Mouse (Mus musculus) embryonic facial prominence, embryonic 14.5 days (tissue): ENCODE measurements around the gene Map3k4. TPM values are rescaled to one million over a fixed set of nuclear protein-coding genes. Genes with fewer than 3 reads are reported as not detected.
"Not testable (repeated sequence)": the region's sequence is repeated elsewhere in the genome, so short reads cannot be mapped to it uniquely, and the experiment has no call there.

ENCODE experiments used
- ATAC-seq: fragments of 200-750 bp; cut with Nextera tagmentation; 2 replicates; pipeline ENCODE4 v1.8.0; 2017; ENCODE audit warnings: low read depth, moderate number of reproducible peaks, moderate TSS enrichment
- DNase-seq: peaks from one replicate; pipeline ENCODE4 v3.0.0-alpha.2; 2015; ENCODE audit warnings: low spot score
- H3K27ac ChIP-seq: fragments of 300-500 bp; sonication (generic); replicated peaks from 2 replicates; pipeline ENCODE4 v1.5.1; 2014; ENCODE audit warnings: low read depth, mild to moderate bottlenecking, low read length, moderate library complexity
- H3K27me3 ChIP-seq: fragments of 300-500 bp; sonication (generic); replicated peaks from 2 replicates; pipeline ENCODE4 v1.6.1; 2014; ENCODE audit warnings: low read length; ENCODE audit not compliant: control insufficient read depth, insufficient read depth
- H3K36me3 ChIP-seq: fragments of 300-500 bp; sonication (generic); 2 replicates; pipeline ENCODE4 v1.6.1; 2014; ENCODE audit warnings: low read length, mixed read lengths; ENCODE audit not compliant: control insufficient read depth, insufficient read depth
- H3K4me1 ChIP-seq: fragments of 300-500 bp; sonication (generic); 2 replicates; pipeline ENCODE4 v1.6.1; 2014; ENCODE audit warnings: antibody characterized with exemption, low read length; ENCODE audit not compliant: control insufficient read depth, insufficient read depth
- H3K4me2 ChIP-seq: fragments of 300-500 bp; sonication (generic); 2 replicates; pipeline ENCODE4 v1.6.1; 2014; ENCODE audit warnings: low read depth, mild to moderate bottlenecking, low read length, moderate library complexity, mixed read lengths
- H3K4me3 ChIP-seq: fragments of 300-500 bp; sonication (generic); 2 replicates; pipeline ENCODE4 v1.5.1; 2014; ENCODE audit warnings: low read depth, mild to moderate bottlenecking, low read length
- H3K9ac ChIP-seq: fragments of 300-500 bp; sonication (generic); 2 replicates; pipeline ENCODE4 v1.6.1; 2014; ENCODE audit warnings: low read depth, mild to moderate bottlenecking, low read length, moderate library complexity, mixed read lengths
- H3K9me3 ChIP-seq: fragments of 300-500 bp; sonication (generic); 2 replicates; pipeline ENCODE4 v1.6.1; 2016; ENCODE audit warnings: low read length; ENCODE audit not compliant: control insufficient read depth
- WGBS: fragments of 180-500 bp; shearing (Covaris S2); extraction: QIAGEN DNeasy Blood & Tissue Kit; methylation state at CpG from one replicate; pipeline ENCODE4 v1.1.7; 2014; 5-methylcytosine and 5-hydroxymethylcytosine counted together
- polyA plus RNA-seq: library from polyadenylated mRNA; unstranded; fragments of >200 nt; fragmentation: Nextera tagmentation; extraction: Ambion mirVana; gene quantifications from 2 replicates; pipeline ENCODE4 v1.2.1, GENCODE M21; 2014

Gene Map3k4
- polyA plus RNA-seq, 1 experiment from 2014 or later = 34.2 TPM

DNA sequence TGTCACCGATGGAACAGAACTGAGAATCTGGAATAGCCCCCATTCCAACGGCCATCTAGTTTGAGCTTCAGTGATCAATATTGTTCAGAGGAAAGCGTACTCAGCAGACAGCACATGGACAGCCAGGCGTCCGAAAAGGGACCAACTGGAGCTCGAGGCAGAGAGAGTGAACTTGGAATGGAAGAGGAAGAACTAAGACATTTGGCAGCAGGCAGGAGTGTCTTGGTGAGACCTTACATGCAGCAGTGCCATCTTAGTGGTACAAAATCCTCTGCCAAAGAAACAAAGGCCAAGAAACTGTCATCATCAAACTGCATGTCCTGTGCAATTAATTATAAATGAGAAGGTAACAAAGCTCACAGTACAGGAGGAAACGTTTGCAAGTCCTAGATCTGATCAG is 19.2 kb downstream of the Map3k4 start:
- Histone ChIP-seq H3K4me2 (no peak overlapping the region), H3K36me3 (no peaks in the 10 kb centered on the region), H3K9me3 (no peaks in the 10 kb centered on the region), H3K27ac (no peak overlapping the region), H3K4me3 (no peak overlapping the region), H3K9ac (no peak overlapping the region), H3K27me3 (no peaks in the 10 kb centered on the region), H3K4me1 (peaks cover 9% of the 10 kb centered on the region; the same call in 1 of the 2 replicates)
- ATAC-seq (no peak), DNase-seq (no peak)
- 87% methylated on average over 7 of the region's 7 CpGs for WGBS

DNA sequence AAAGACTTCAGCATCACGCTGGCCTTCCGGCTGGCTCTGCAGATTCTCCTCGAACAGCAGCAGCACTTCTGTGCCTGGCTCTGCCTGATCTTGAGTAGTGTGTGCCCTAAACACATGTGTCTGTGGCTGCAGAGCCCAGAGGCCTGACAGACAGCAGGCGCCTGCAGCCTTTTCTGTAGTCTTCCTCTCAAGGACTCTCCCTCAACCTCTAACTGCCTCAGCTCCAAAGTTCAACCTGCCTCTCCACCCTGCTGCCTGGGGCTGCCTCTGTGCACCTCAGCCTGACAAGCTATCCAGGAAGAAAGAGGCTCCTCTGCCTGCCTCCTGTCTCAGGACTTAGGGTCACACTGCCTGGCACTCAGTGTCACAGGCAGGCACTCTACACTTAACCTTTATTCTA is 20.6 kb downstream of the Map3k4 start:
- ATAC-seq = no peak
- H3K27ac ChIP-seq = no peak overlapping the region

DNA sequence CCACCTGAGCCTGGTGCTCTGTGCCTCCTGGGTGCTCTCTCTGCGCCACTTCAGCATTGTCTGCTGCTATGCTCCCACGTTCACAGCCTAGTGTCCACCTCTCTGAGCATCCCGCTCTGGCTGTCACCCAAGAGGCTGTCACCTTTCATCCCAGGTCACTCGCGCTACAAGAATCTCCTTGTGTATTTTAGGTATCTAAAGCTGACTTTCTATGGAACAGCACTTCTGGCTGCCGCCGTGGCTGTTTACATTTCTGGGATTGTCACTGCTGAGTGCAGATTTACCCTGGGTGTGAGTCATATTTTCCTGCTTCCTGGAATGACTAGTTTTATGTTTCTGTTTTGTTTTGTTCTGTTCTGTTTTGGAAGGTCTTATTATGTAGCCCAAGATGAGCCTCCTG is 21.3 kb downstream of the Map3k4 start:
- Histone ChIP-seq H3K9ac (no peak overlapping the region), H3K36me3 (no peaks in the 10 kb centered on the region), H3K27me3 (no peaks in the 10 kb centered on the region), H3K4me3 (no peak overlapping the region), H3K4me2 (no peak overlapping the region), H3K4me1 (peaks cover 17% of the 10 kb centered on the region), H3K27ac (no peak overlapping the region), H3K9me3 (no peaks in the 10 kb centered on the region)
- DNase-seq (no peak), ATAC-seq (no peak)
- 76% methylated on average over 7 of the region's 7 CpGs for WGBS

More for the DNA sequence above, 20.6 kb downstream of the Map3k4 start:
- H3K9me3 ChIP-seq = no peaks in the 10 kb centered on the region
- H3K27me3 ChIP-seq = no peaks in the 10 kb centered on the region
- peaks cover 15% of the 10 kb centered on the region for H3K4me1 ChIP-seq
- DNase-seq = no peak
- 86% methylated on average over 4 of the region's 4 CpGs for WGBS
- no peaks in the 10 kb centered on the region for H3K36me3 ChIP-seq
- no peak overlapping the region for H3K4me2 ChIP-seq
- H3K4me3 ChIP-seq = no peak overlapping the region
- H3K9ac ChIP-seq = no peak overlapping the region

DNA sequence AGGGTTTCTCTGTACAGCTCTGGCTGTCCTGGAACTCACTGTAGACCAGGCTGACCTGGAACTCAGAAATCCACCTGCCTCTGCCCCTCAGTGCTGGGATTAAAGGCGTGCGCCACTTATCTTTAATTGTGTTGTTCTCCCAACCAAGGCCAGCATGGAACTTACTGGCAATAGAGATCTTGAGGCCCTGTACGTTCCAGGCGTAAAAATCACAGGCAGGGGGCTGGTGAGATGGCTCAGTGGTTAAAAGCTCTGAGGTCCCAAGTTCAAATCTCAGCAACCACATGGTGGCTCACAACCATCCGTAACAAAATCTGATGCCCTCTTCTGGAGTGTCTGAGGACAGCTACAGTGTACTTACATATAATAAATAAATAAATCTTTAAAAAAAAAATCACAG is 22.7 kb downstream of the Map3k4 start:
- ATAC-seq, H3K27ac ChIP-seq, H3K4me2 ChIP-seq, DNase-seq, H3K27me3 ChIP-seq, H3K9me3 ChIP-seq, H3K9ac ChIP-seq, H3K4me3 ChIP-seq, H3K36me3 ChIP-seq: not testable (repeated sequence)
- H3K4me1 ChIP-seq = peaks cover 20% of the 10 kb centered on the region
- WGBS = 96% methylated on average over 5 of the region's 5 CpGs

GRCm38 (mm10) chr17:12294424-12294823 is 24.2 kb downstream of the Map3k4 start:
- no peak for DNase-seq
- Histone ChIP-seq H3K4me3 (no peak overlapping the region), H3K9me3 (no peaks in the 10 kb centered on the region), H3K36me3 (no peaks in the 10 kb centered on the region), H3K27me3 (no peaks in the 10 kb centered on the region), H3K9ac (no peak overlapping the region), H3K4me1 (peaks cover 20% of the 10 kb centered on the region), H3K4me2 (no peak overlapping the region), H3K27ac (no peak overlapping the region)
- WGBS = 70% methylated on average over 7 of the region's 7 CpGs
- ATAC-seq = no peak

- Histone ChIP-seq H3K9me3 (no peaks in the 10 kb centered on the region), H3K4me2 (no peak overlapping the region), H3K36me3 (peaks cover 4% of the 10 kb centered on the region; the same call in 1 of the 2 replicates), H3K27ac (no peak overlapping the region), H3K4me1 (peaks cover 20% of the 10 kb centered on the region), H3K9ac (no peak overlapping the region), H3K27me3 (no peaks in the 10 kb centered on the region), H3K4me3 (no peak overlapping the region)
- no peak for DNase-seq
- WGBS = 57% methylated on average over 6 of the region's 6 CpGs
- no peak for ATAC-seq
Measured at GRCm38 (mm10) chr17:12293571-12293970, 25.0 kb downstream of the Map3k4 start.

DNA sequence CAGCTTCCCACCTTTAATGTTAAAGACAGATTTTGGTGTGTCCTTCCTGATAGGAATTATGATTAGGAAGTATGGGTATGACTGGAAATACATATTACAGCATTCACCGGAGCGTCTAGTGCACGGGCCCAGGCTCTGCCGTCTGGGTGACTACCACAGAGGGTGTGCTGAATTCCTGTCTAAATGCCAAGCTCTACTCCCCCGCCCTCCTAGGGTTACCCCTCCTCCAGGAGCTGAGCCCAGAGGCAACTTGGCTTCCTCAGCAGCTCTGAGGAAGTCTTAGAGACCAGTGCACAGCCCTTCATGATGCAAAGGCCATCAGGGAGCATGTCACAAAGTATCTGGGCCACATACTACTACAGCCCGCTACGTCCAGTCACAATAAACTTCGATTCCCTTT is 25.7 kb downstream of the Map3k4 start:
- H3K9ac ChIP-seq = no peak overlapping the region
- H3K4me2 ChIP-seq = no peak overlapping the region
- peaks cover 9% of the 10 kb centered on the region; the same call in 1 of the 2 replicates for H3K36me3 ChIP-seq
- 0 out of 2 replicates have a peak, but pooled peaks cover 3% of the 10 kb centered on the region for H3K9me3 ChIP-seq
- DNase-seq = no peak
- H3K27me3 ChIP-seq = no peaks in the 10 kb centered on the region
- 69% methylated on average over 8 of the region's 8 CpGs for WGBS
- peaks cover 20% of the 10 kb centered on the region for H3K4me1 ChIP-seq
- no peak overlapping the region for H3K27ac ChIP-seq
- ATAC-seq = no peak
- H3K4me3 ChIP-seq = no peak overlapping the region

- Histone ChIP-seq H3K4me3 (no peak overlapping the region), H3K36me3 (peaks cover 9% of the 10 kb centered on the region; the same call in 1 of the 2 replicates), H3K27me3 (no peaks in the 10 kb centered on the region), H3K9me3 (0 out of 2 replicates have a peak, but pooled peaks cover 3% of the 10 kb centered on the region), H3K4me2 (no peak overlapping the region), H3K4me1 (peaks cover 20% of the 10 kb centered on the region), H3K9ac (no peak overlapping the region), H3K27ac (no peak overlapping the region)
- ATAC-seq = no peak
- DNase-seq = no peak
- WGBS = 81% methylated on average over 1 of the region's 1 CpGs
Measured at GRCm38 (mm10) chr17:12292356-12292755, 26.2 kb downstream of the Map3k4 start.

GRCm38 (mm10) chr17:12291151-12291550 is 27.4 kb downstream of the Map3k4 start:
- Histone ChIP-seq H3K27me3 (no peaks in the 10 kb centered on the region), H3K4me2 (no peak overlapping the region), H3K4me1 (peaks cover 20% of the 10 kb centered on the region), H3K36me3 (peaks cover 9% of the 10 kb centered on the region; the same call in 1 of the 2 replicates), H3K9me3 (0 out of 2 replicates have a peak, but pooled peaks cover 3% of the 10 kb centered on the region), H3K4me3 (no peak overlapping the region), H3K9ac (no peak overlapping the region), H3K27ac (peak overlapping the region; percentile 39; the same call in 1 of the 2 replicates)
- DNase-seq (no peak), ATAC-seq (peak; percentile 67; the same call in 1 of the 2 replicates)
- WGBS = 77% methylated on average over 7 of the region's 7 CpGs
